Mouse (Mus musculus) cortical plate, adult 2 months (tissue): ENCODE data around the gene Tbc1d10a. TPM values are rescaled to one million over a fixed set of nuclear protein-coding genes. Genes with fewer than 3 reads are reported as not detected.

ENCODE experiments used
- H3K27ac ChIP-seq: fragments of 200-500 bp; 2 replicates; pipeline ENCODE4 v1.5.1; 2012; ENCODE audit warnings: low read length, control low read depth, inconsistent platforms; ENCODE audit not compliant: insufficient read depth
- H3K4me1 ChIP-seq: fragments of 200-500 bp; 2 replicates; pipeline ENCODE4 v1.6.1; 2011; ENCODE audit warnings: low read length; ENCODE audit not compliant: control insufficient read depth, insufficient read depth
- H3K4me3 ChIP-seq: fragments of 200-500 bp; 2 replicates; pipeline ENCODE4 v1.5.1; 2011; ENCODE audit warnings: mild to moderate bottlenecking, low read length, control low read depth; ENCODE audit not compliant: insufficient read depth
- CTCF ChIP-seq: fragments of 200-500 bp; IDR thresholded peaks from 2 replicates; pipeline ENCODE4 v1.5.1; 2011; ENCODE audit warnings: mild to moderate bottlenecking, control low read depth, low read length; ENCODE audit not compliant: insufficient read depth; ENCODE audit errors: extremely low read depth
- POLR2A ChIP-seq: fragments of 200-500 bp; IDR thresholded peaks from 2 replicates; pipeline ENCODE4 v1.6.1; 2011; ENCODE audit warnings: mild to moderate bottlenecking, low read length, control low read depth; ENCODE audit not compliant: insufficient read depth; ENCODE audit errors: extremely low read depth
- polyA plus RNA-seq: library from polyadenylated mRNA; depleted of rRNA; stranded (reverse); fragments of >200 nt; gene quantifications from 2 replicates; pipeline ENCODE4 v1.2.3, GENCODE M21; 2012

Gene Tbc1d10a
- polyA plus RNA-seq, 1 experiment, result 49.6 TPM

DNA sequence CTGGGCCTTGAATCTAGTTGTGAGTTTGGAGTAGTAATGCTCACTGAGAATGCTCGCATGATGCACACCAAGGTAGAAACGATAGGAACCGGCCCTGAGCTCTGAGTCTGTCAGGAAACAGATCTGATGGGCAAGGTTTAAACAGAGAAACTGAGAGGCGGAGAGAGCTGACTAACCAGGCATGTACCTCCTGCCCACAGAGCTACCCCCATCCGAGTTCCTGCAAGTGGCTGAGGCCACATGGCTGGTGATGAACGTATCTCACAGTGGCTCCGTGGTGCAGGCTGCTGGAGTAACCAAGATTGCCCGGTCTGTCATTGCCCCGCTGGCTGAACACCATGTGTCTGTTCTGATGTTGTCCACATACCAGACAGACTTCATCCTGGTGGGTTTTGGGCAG is 33.3 kb downstream of the Tbc1d10a start:
- TF ChIP-seq POLR2A (no peak), CTCF (no peak)
- H3K27ac ChIP-seq, result no peak overlapping the region
- no peaks in the 10 kb centered on the region for H3K4me1 ChIP-seq
- no peak overlapping the region for H3K4me3 ChIP-seq

DNA sequence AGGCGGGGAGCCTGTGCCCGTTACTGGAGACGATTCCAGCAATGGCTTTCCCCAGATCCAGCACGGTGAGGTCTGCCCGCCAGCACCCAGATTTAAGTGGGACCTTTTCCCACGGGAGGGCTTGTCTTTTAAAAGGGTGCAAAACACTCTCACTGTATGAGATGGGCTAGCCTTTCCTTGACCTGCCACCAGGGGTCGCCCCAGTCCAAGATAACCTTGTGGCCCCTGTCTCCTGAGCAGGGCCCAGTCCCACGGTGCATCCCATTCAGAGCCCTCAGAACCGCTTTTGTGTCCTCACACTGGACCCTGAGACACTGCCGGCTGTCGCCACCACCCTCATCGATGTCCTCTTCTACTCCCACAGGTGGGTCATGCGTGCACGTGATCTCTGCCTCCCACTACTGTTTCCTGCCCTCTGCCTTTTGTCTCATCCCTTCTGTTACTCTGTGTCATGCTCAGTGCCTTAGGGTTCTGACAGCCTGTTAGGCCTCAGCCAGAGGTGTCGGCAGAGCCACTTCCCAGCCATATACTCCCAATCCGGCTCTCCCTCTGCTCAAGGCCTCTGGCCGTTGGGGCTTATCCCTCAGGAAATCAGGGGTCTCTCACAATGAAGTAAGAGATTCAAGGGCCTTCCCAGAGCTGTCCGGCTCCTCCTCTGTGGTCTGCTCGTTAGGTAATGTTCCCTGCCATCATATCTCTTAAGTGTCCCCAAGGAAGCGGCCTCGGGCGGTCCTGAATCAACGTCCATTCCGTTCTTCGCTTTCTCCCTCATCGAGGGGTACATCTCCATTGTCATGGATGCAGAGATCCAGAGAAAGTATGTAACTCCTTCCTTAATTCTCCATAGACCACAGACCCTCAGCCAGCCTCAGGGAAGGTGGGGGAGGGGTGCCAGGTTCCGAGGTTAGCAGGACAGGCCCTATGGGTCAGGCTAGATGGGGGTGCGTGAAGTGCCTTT is 34.1 kb downstream of the Tbc1d10a start:
- TF ChIP-seq CTCF (peak; percentile 71), POLR2A (no peak)
- H3K4me3 ChIP-seq, result no peak overlapping the region
- H3K4me1 ChIP-seq, result no peaks in the 10 kb centered on the region
- no peak overlapping the region for H3K27ac ChIP-seq

DNA sequence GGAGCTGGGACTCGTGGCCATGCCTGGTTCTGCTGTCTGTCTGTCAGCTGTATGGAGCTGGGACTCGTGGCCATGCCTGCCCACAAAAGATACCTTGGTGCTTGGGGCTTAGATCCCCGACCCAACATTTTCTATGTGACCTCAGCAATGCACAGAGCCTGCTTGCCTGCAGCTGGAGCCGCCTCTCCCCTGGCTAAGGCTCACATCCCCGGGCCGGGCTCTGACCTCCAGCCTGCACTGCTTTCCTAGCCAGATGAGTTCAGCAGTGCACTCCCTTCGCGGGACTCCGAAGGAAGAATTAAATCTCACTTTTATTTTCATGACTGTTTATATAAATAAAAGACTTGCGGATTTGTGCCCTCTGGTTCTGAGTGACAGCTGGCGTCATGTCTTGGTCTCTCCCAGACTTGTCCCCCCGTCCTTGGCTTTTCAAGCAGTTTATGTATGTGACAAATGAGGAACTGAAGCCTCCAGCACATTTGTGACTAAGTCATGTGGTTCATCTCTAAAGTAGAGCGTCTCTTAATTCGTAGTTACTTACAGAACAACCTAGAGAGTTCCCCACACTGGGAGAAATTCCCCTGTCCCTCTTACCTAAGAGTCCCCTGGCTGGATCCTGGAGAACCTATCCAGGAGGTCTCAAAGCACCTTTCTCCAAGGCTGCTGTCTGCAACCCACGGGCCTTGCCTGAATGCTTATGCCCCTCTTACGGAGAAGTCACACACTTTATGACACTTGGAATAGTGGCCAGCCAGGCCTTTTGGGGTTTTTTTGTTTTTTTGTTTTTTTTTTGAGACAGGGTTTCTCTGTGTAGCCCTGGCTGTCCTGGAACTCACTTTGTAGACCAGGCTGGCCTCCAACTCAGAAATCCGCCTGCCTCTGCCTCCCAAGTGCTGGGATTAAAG is 35.7 kb downstream of the Tbc1d10a start:
- H3K27ac ChIP-seq, result no peak overlapping the region
- no peak overlapping the region for H3K4me3 ChIP-seq
- H3K4me1 ChIP-seq, result no peaks in the 10 kb centered on the region
- no peak for TF ChIP-seq CTCF
- TF ChIP-seq POLR2A, result no peak

DNA sequence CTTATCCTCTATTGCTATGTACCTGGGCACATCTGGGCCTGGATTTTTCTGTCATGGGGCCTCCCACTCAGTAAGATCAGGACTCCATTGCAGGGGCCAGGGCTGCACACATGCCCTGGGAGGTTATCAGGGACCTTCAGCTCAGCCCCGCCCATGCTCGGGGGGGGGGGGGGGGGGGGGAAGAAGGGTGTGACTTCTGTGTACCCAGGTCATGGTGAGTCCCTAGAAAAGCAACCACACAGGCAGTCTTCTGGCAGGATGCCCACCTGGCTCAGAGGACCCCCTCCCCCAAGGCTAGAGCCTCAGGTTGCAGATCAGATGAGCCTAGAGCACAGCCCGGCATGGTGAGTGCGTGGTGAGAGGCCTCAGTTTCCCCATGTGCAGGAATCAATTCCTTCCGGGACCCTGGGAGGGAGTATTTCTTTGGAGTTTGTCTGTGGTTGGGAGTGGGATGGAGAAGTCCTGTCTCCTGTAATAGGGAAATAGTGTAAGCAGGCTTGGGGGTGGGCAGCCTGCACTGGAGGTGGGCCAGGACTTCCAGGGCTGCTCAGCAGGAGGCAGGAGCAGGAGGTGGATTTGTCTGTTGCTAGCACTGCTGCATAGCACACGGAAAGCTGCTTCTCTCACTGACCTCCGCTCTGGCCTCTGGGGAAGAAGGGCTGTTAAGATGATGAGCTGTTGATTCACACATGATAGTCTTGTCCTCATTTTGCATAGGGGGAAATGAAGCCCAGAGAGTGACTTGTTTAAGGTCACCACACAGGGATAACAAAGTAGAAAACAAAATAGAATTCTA is 37.0 kb downstream of the Tbc1d10a start:
- H3K27ac ChIP-seq, result no peak overlapping the region
- TF ChIP-seq CTCF, result no peak
- TF ChIP-seq POLR2A, result no peak
- H3K4me3 ChIP-seq, result no peak overlapping the region
- H3K4me1 ChIP-seq, result no peaks in the 10 kb centered on the region

DNA sequence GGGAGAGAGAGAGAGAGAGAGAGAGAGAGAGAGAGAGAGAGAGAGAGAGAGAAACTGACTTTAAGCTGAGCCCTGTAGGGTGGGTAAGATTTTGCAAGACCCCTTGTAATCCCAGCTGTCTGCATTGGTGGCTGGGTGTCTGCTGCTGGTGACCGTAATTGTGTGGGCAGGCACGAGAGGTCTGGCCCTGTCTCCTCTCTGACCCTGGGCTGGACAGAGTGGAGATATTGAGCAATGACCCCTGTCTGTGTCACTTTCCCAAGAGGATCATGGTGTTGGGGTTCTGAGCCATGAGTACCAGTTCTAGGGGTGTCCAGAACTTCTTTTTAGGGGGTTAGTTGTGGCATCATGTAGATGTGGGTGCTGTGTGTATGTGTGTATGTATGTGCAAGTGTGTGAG is 37.6 kb downstream of the Tbc1d10a start:
- TF ChIP-seq POLR2A (no peak), CTCF (no peak)
- no peak overlapping the region for H3K4me3 ChIP-seq
- H3K4me1 ChIP-seq, result no peaks in the 10 kb centered on the region
- H3K27ac ChIP-seq, result no peak overlapping the region

DNA sequence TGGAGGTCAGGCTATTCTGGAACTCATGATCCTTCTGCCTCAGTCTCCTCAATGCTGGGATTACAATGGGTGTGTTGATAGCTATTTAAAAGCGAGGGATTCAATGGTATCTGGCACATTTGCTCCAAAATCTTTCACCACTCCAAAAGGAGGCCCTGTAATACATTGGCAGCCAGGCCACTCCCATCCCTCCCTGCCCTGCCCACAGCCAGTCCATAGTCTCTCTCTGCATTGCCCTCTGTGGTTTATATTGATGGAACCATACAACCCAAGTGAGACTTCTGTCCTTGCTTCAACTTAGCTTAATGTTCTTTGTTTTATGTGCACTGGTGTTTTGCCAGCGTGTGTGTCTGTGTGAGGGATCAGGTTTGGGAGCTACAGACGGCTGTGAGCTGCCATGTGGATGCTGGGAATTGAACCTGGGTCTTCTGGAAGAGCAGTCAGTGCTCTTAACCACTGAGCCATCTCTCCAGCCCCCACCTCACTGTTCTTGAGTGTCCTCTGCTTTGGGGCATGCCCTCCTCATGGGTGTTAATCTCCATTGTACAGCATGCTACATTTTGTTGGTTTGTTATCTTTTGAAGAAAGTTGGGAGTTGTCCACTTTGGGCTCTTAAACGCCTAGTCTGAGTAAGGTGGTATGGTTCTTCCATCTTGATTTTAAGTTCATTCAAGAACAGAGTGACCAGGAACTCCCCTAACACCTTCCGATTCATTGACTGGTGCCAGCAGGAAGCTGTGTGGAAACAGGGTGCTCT is 40.2 kb downstream of the Tbc1d10a start:
- TF ChIP-seq CTCF (no peak), POLR2A (no peak)
- no peaks in the 10 kb centered on the region for H3K4me1 ChIP-seq
- no peak overlapping the region for H3K27ac ChIP-seq
- H3K4me3 ChIP-seq, result no peak overlapping the region

DNA sequence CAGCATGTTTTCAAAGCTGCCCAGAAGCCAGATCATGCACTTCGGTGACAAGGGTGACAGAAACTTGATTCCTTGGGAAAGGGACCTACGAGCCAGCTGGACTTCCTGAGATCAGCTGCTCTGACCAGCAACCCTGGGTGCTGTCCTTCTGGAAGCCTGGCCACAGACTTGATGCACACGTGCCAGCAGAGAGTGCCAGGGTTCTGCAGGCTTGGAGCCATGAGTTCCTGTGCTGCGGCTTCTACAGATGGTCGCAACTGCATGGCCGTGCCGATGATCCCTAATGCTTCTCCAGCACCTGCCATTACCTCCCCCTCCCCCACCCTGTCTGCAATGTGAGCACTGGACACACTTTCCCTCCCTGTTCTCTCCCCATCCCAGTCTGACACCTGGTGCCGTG is 41.9 kb downstream of the Tbc1d10a start:
- H3K4me1 ChIP-seq, result no peaks in the 10 kb centered on the region
- H3K27ac ChIP-seq, result no peak overlapping the region
- no peak overlapping the region for H3K4me3 ChIP-seq
- TF ChIP-seq POLR2A, result no peak
- no peak for TF ChIP-seq CTCF

DNA sequence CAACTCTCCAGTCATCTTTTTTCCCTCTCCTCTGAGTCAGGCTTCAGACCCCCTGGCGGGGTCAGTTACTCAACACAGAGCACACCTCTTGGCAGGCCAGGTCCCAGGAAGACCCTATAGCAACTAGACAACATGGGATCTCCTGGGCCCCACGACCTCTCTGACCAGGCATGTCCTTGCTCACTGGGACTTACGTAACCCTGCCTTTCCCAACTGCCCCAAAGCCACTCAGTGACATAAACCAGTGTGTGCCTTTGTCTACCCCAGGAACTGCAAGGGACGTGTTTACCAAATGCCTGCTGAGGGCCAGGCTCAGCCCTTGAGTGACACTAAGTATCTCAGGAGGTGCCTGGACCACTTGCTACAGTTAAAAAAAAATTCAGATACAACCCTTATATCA is 43.3 kb downstream of the Tbc1d10a start:
- TF ChIP-seq POLR2A (no peak), CTCF (no peak)
- H3K4me1 ChIP-seq, result no peaks in the 10 kb centered on the region
- H3K4me3 ChIP-seq, result no peak overlapping the region
- no peak overlapping the region for H3K27ac ChIP-seq

DNA sequence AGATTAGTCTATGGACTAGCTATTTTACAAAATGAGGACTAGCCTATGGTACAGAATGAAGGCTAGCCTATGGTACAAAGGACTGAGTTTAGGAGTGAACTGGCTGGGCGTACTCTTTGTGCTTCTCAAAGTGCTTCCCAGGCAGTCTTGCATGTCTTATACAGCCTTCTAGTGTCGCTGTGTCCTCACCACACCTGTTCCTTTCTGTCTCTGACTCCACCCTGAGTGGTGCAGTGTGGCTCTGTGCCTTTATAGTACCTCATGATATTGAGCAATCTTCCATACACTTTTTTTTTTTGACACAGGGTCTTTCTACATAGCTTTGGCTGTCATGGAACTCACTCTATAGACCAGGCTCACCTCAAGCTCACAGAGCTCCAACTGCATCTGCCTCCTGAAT is 44.8 kb downstream of the Tbc1d10a start:
- Histone ChIP-seq H3K4me1 (no peaks in the 10 kb centered on the region), H3K27ac (no peak overlapping the region), H3K4me3 (no peak overlapping the region)
- no peak for TF ChIP-seq POLR2A
- no peak for TF ChIP-seq CTCF
